Mouse (Mus musculus) liver, adult 2 months (tissue): ENCODE data around the gene Ppp1r9a.

Source experiments
- CTCF ChIP-seq: fragments of 200-500 bp; IDR thresholded peaks from 2 replicates; pipeline ENCODE4 v1.5.1; 2011; ENCODE audit warnings: low read depth, low read length, control low read depth
- POLR2A ChIP-seq: fragments of 200-500 bp; IDR thresholded peaks from 2 replicates; pipeline ENCODE4 v1.6.1; 2011; ENCODE audit warnings: low read length, control low read depth; ENCODE audit not compliant: insufficient read depth; ENCODE audit errors: extremely low read depth

- no peak for TF ChIP-seq CTCF
- TF ChIP-seq POLR2A: no peak
These were observed 70.1 kb downstream of the Ppp1r9a start for GRCm38 (mm10) chr6:4972808-4973207.
